Mouse (Mus musculus) forebrain, embryonic 15.5 days (tissue): ENCODE measurements at regions not wholly inside any gene's neighbourhood (a gene's known extent, or its start where the extent isn't known, plus 50 kb on each side); places are given as distances from the start of the nearest gene placed in this dataset.
"Not testable (repeated sequence)": the region's sequence is repeated elsewhere in the genome, so short reads cannot be mapped to it uniquely, and the experiment has no call there.

Experiments
- ATAC-seq: fragments of 200-750 bp; cut with Nextera tagmentation; replicated peaks from 2 replicates; pipeline ENCODE4 v1.8.0; 2017; ENCODE audit warnings: mild to moderate bottlenecking, moderate TSS enrichment, moderate library complexity
- H3K27ac ChIP-seq: fragments of 300-500 bp; sonication (generic); replicated peaks from 2 replicates; pipeline ENCODE4 v1.5.1; 2015; ENCODE audit warnings: mild to moderate bottlenecking, inconsistent platforms
- H3K27me3 ChIP-seq: fragments of 300-500 bp; sonication (generic); 2 replicates; pipeline ENCODE4 v1.6.1; 2015; ENCODE audit warnings: inconsistent platforms
- H3K36me3 ChIP-seq: fragments of 300-500 bp; sonication (generic); 2 replicates; pipeline ENCODE4 v1.6.1; 2015; ENCODE audit warnings: mild to moderate bottlenecking, inconsistent platforms
- H3K4me1 ChIP-seq: fragments of 300-500 bp; sonication (generic); 2 replicates; pipeline ENCODE4 v1.6.1; 2015; ENCODE audit warnings: inconsistent platforms
- H3K4me2 ChIP-seq: fragments of 300-500 bp; sonication (generic); replicated peaks from 2 replicates; pipeline ENCODE4 v1.6.1; 2015; ENCODE audit warnings: mild to moderate bottlenecking, inconsistent platforms
- H3K4me3 ChIP-seq: fragments of 300-500 bp; sonication (generic); 2 replicates; pipeline ENCODE4 v1.5.1; 2015; ENCODE audit warnings: mild to moderate bottlenecking, inconsistent platforms
- H3K9ac ChIP-seq: fragments of 300-500 bp; sonication (generic); replicated peaks from 2 replicates; pipeline ENCODE4 v1.6.1; 2015; ENCODE audit warnings: mild to moderate bottlenecking, inconsistent platforms
- H3K9me3 ChIP-seq: fragments of 300-500 bp; sonication (generic); 2 replicates; pipeline ENCODE4 v1.6.1; 2016; ENCODE audit warnings: inconsistent platforms
- WGBS: fragments of 180-500 bp; shearing (Covaris S2); methylation state at CpG from one replicate; pipeline ENCODE4 v1.1.7; 2015; ENCODE audit warnings: mixed read lengths; 5-methylcytosine and 5-hydroxymethylcytosine counted together

GRCm38 (mm10) chr13:5920422-5920821 lies 59.1 kb downstream of the Klf6 start:
- Histone ChIP-seq H3K4me2 (no peak overlapping the region), H3K4me1 (no peaks in the 10 kb centered on the region), H3K27ac (no peak overlapping the region), H3K9ac (no peak overlapping the region), H3K4me3 (no peak overlapping the region), H3K27me3 (no peaks in the 10 kb centered on the region), H3K9me3 (no peaks in the 10 kb centered on the region), H3K36me3 (no peaks in the 10 kb centered on the region)
- 79% methylated on average over 3 of the region's 3 CpGs for WGBS
- no peak for ATAC-seq

GRCm38 (mm10) chr13:5931433-5931832 lies 70.2 kb downstream of the Klf6 start:
- no peak for ATAC-seq
- 91% methylated on average over 2 of the region's 2 CpGs for WGBS
- no peak overlapping the region for H3K4me2 ChIP-seq

GRCm38 (mm10) chr13:5937436-5937835 lies 76.2 kb downstream of the Klf6 start:
- WGBS = 94% methylated on average over 2 of the region's 2 CpGs
- Histone ChIP-seq H3K27me3 (no peaks in the 10 kb centered on the region), H3K4me2 (no peak overlapping the region), H3K36me3 (no peaks in the 10 kb centered on the region), H3K4me3 (no peak overlapping the region), H3K9ac (no peak overlapping the region), H3K4me1 (no peaks in the 10 kb centered on the region), H3K9me3 (no peaks in the 10 kb centered on the region), H3K27ac (no peak overlapping the region)
- no peak for ATAC-seq

More at GRCm38 (mm10) chr13:5931433-5931832, 70.2 kb downstream of the Klf6 start:
- no peak overlapping the region for H3K4me3 ChIP-seq
- no peaks in the 10 kb centered on the region for H3K27me3 ChIP-seq
- no peaks in the 10 kb centered on the region for H3K9me3 ChIP-seq
- H3K36me3 ChIP-seq = no peaks in the 10 kb centered on the region
- H3K27ac ChIP-seq = no peak overlapping the region
- no peak overlapping the region for H3K9ac ChIP-seq
- H3K4me1 ChIP-seq = no peaks in the 10 kb centered on the region

GRCm38 (mm10) chr13:5937970-5938369 lies 76.7 kb downstream of the Klf6 start:
- Histone ChIP-seq H3K4me3 (no peak overlapping the region), H3K4me2 (no peak overlapping the region), H3K9me3 (no peaks in the 10 kb centered on the region), H3K36me3 (no peaks in the 10 kb centered on the region), H3K27ac (no peak overlapping the region), H3K4me1 (no peaks in the 10 kb centered on the region), H3K27me3 (no peaks in the 10 kb centered on the region), H3K9ac (no peak overlapping the region)
- ATAC-seq = no peak
- 92% methylated on average over 4 of the region's 4 CpGs for WGBS

GRCm38 (mm10) chr13:5939368-5939767 lies 78.1 kb downstream of the Klf6 start:
- no peak overlapping the region for H3K27ac ChIP-seq
- H3K36me3 ChIP-seq = no peaks in the 10 kb centered on the region
- no peak for ATAC-seq
- H3K4me1 ChIP-seq = no peaks in the 10 kb centered on the region
- H3K9me3 ChIP-seq = no peaks in the 10 kb centered on the region
- no peaks in the 10 kb centered on the region for H3K27me3 ChIP-seq
- 87% methylated on average over 3 of the region's 3 CpGs for WGBS
- H3K9ac ChIP-seq = no peak overlapping the region
- no peak overlapping the region for H3K4me3 ChIP-seq
- H3K4me2 ChIP-seq = no peak overlapping the region

GRCm38 (mm10) chr13:5952863-5953262 lies 91.6 kb downstream of the Klf6 start:
- Histone ChIP-seq H3K4me2 (no peak overlapping the region), H3K4me3 (no peak overlapping the region), H3K4me1 (no peaks in the 10 kb centered on the region), H3K9ac (no peak overlapping the region), H3K27me3 (no peaks in the 10 kb centered on the region), H3K27ac (no peak overlapping the region), H3K9me3 (no peaks in the 10 kb centered on the region), H3K36me3 (no peaks in the 10 kb centered on the region)
- ATAC-seq = no peak
- WGBS = 63% methylated on average over 2 of the region's 2 CpGs

GRCm38 (mm10) chr13:5955121-5955520 lies 93.8 kb downstream of the Klf6 start:
- H3K27ac ChIP-seq, H3K4me1 ChIP-seq, H3K4me2 ChIP-seq, H3K27me3 ChIP-seq, H3K36me3 ChIP-seq, H3K9me3 ChIP-seq, ATAC-seq, H3K9ac ChIP-seq, H3K4me3 ChIP-seq: not testable (repeated sequence)

GRCm38 (mm10) chr13:5956145-5956544 lies 94.9 kb downstream of the Klf6 start:
- H3K9ac ChIP-seq = no peak overlapping the region
- H3K4me2 ChIP-seq = no peak overlapping the region
- H3K27ac ChIP-seq = no peak overlapping the region
- no peaks in the 10 kb centered on the region for H3K4me1 ChIP-seq
- H3K36me3 ChIP-seq = no peaks in the 10 kb centered on the region
- WGBS = 52% methylated on average over 1 of the region's 1 CpGs
- H3K9me3 ChIP-seq = no peaks in the 10 kb centered on the region
- H3K27me3 ChIP-seq = no peaks in the 10 kb centered on the region
- ATAC-seq = no peak
- no peak overlapping the region for H3K4me3 ChIP-seq

- Histone ChIP-seq H3K9ac (no peak overlapping the region), H3K4me3 (no peak overlapping the region), H3K9me3 (no peaks in the 10 kb centered on the region), H3K27me3 (no peaks in the 10 kb centered on the region), H3K4me2 (no peak overlapping the region), H3K27ac (no peak overlapping the region), H3K4me1 (no peaks in the 10 kb centered on the region), H3K36me3 (no peaks in the 10 kb centered on the region)
- ATAC-seq = no peak
- 95% methylated on average over 1 of the region's 1 CpGs for WGBS
These were observed 101.7 kb downstream of the Klf6 start for GRCm38 (mm10) chr13:5962947-5963346.

- H3K9ac ChIP-seq = no peak overlapping the region
- no peak overlapping the region for H3K4me3 ChIP-seq
- ATAC-seq = no peak
- no peaks in the 10 kb centered on the region for H3K9me3 ChIP-seq
- 80% methylated on average over 1 of the region's 1 CpGs for WGBS
- no peaks in the 10 kb centered on the region for H3K36me3 ChIP-seq
- H3K27me3 ChIP-seq = no peaks in the 10 kb centered on the region
- no peaks in the 10 kb centered on the region for H3K4me1 ChIP-seq
- H3K27ac ChIP-seq = no peak overlapping the region
- H3K4me2 ChIP-seq = no peak overlapping the region
These were observed 103.3 kb downstream of the Klf6 start for GRCm38 (mm10) chr13:5964626-5965025.

- no peak for ATAC-seq
- Histone ChIP-seq H3K9me3 (no peaks in the 10 kb centered on the region), H3K4me1 (no peaks in the 10 kb centered on the region), H3K9ac (no peak overlapping the region), H3K36me3 (no peaks in the 10 kb centered on the region), H3K27me3 (no peaks in the 10 kb centered on the region), H3K4me3 (no peak overlapping the region), H3K27ac (no peak overlapping the region), H3K4me2 (no peak overlapping the region)
- 60% methylated on average over 1 of the region's 1 CpGs for WGBS
These were observed 117.3 kb downstream of the Klf6 start for GRCm38 (mm10) chr13:5978615-5979014.

- H3K4me1 ChIP-seq = no peaks in the 10 kb centered on the region
- no peaks in the 10 kb centered on the region for H3K36me3 ChIP-seq
- no peak overlapping the region for H3K4me3 ChIP-seq
- no peak overlapping the region for H3K9ac ChIP-seq
- no peak for ATAC-seq
- H3K27ac ChIP-seq = no peak overlapping the region
- no peaks in the 10 kb centered on the region for H3K9me3 ChIP-seq
- H3K27me3 ChIP-seq = no peaks in the 10 kb centered on the region
- no peak overlapping the region for H3K4me2 ChIP-seq
- 98% methylated on average over 2 of the region's 2 CpGs for WGBS
These were observed 126.2 kb downstream of the Klf6 start for GRCm38 (mm10) chr13:5987491-5987890.

- ATAC-seq = no peak
- Histone ChIP-seq H3K27ac (no peak overlapping the region), H3K4me3 (no peak overlapping the region), H3K4me1 (no peaks in the 10 kb centered on the region), H3K9ac (no peak overlapping the region), H3K27me3 (no peaks in the 10 kb centered on the region), H3K9me3 (no peaks in the 10 kb centered on the region), H3K36me3 (no peaks in the 10 kb centered on the region), H3K4me2 (no peak overlapping the region)
- 88% methylated on average over 7 of the region's 7 CpGs for WGBS
These were observed 127.1 kb downstream of the Klf6 start for GRCm38 (mm10) chr13:5988407-5988806.
